Mouse (Mus musculus) T-helper 2 cell (primary cell): ENCODE data around the gene Hap1.

ENCODE experiments used
- in situ Hi-C: fragments of 300-600 bp; cut with MboI, MseI; formaldehyde crosslinking; loops from one replicate; pipeline ENCODE4 v1.15.1; 2025; ENCODE audit warnings: high pct_unique_total_duplicates

Gene Hap1

GRCm38 (mm10) chr11:100391081-100391883, 35.4 kb upstream of the Hap1 start:
- in situ Hi-C loops = no loop called here

GRCm38 (mm10) chr11:100389931-100390445, 34.1 kb upstream of the Hap1 start:
- in situ Hi-C loops = no loop called here

GRCm38 (mm10) chr11:100388588-100388987, 32.7 kb upstream of the Hap1 start:
- in situ Hi-C loops = no loop called here

GRCm38 (mm10) chr11:100387589-100388375, 31.9 kb upstream of the Hap1 start:
- in situ Hi-C loops = no loop called here

- in situ Hi-C loops = no loop called here
These were observed 31.2 kb upstream of the Hap1 start for GRCm38 (mm10) chr11:100387111-100387510.

- in situ Hi-C loops = no loop called here
These were observed 30.7 kb upstream of the Hap1 start for GRCm38 (mm10) chr11:100386586-100386985.

- in situ Hi-C loops = no loop called here
These were observed 29.1 kb upstream of the Hap1 start for GRCm38 (mm10) chr11:100385016-100385415.

- in situ Hi-C loops = no loop called here
These were observed 26.8 kb upstream of the Hap1 start for GRCm38 (mm10) chr11:100382682-100383081.

GRCm38 (mm10) chr11:100379311-100379710, 23.4 kb upstream of the Hap1 start:
- in situ Hi-C loops = no loop called here

- in situ Hi-C loops = no loop called here
These were observed 22.5 kb upstream of the Hap1 start for GRCm38 (mm10) chr11:100378446-100378845.

GRCm38 (mm10) chr11:100377989-100378388, 22.1 kb upstream of the Hap1 start:
- in situ Hi-C loops = no loop called here

GRCm38 (mm10) chr11:100376746-100377389, 20.9 kb upstream of the Hap1 start:
- in situ Hi-C loops = no loop called here

GRCm38 (mm10) chr11:100376005-100376404, 20.1 kb upstream of the Hap1 start:
- in situ Hi-C loops = no loop called here

- in situ Hi-C loops = no loop called here
These were observed 19.2 kb upstream of the Hap1 start for GRCm38 (mm10) chr11:100375127-100375526.

GRCm38 (mm10) chr11:100371981-100372558, 16.1 kb upstream of the Hap1 start:
- in situ Hi-C loops = no loop called here

GRCm38 (mm10) chr11:100369822-100370221, 13.9 kb upstream of the Hap1 start:
- in situ Hi-C loops = loop anchor here (5.0 kb wide), 1 partner anchor 37 kb away; no protein-coding TSS in a partner anchor

- in situ Hi-C loops = loop anchor here (5.0 kb wide), 1 partner anchor 38 kb away; no protein-coding TSS in a partner anchor
These were observed 13.2 kb upstream of the Hap1 start for GRCm38 (mm10) chr11:100369145-100369544.

- in situ Hi-C loops = loop anchor here (5.0 kb wide), 1 partner anchor 119 kb away; no protein-coding TSS in a partner anchor
These were observed 7.1 kb upstream of the Hap1 start for GRCm38 (mm10) chr11:100362979-100363562.

GRCm38 (mm10) chr11:100362209-100362978, 6.5 kb upstream of the Hap1 start:
- in situ Hi-C loops = loop anchor here (5.0 kb wide), 1 partner anchor 120 kb away; no protein-coding TSS in a partner anchor

- in situ Hi-C loops = loop anchor here (5.0 kb wide), 1 partner anchor 121 kb away; no protein-coding TSS in a partner anchor
These were observed 5.1 kb upstream of the Hap1 start for GRCm38 (mm10) chr11:100361059-100361458.
